Mouse (Mus musculus): Measurements from ENCODE around the gene Taco1. TPM values are rescaled to one million over a fixed set of nuclear protein-coding genes. Genes with fewer than 3 reads are reported as not detected.

Gene Taco1
- polyA plus RNA-seq, 1 experiment from 2014 or later, result 10.5 TPM

GRCm38 (mm10) chr11:106034986-106035385 is 30.9 kb upstream of the Taco1 start:
- Histone ChIP-seq H3K4me3 (ENCODE audit: low read depth, low read length) (no peak overlapping the region), H3K9ac (ENCODE audit: low read length) (no peak overlapping the region), H3K36me3 (ENCODE audit: control insufficient read depth, insufficient read depth, low read length) (no peaks in the 10 kb centered on the region), H3K9me3 (ENCODE audit: control insufficient read depth, low read length) (no peaks in the 10 kb centered on the region), H3K4me1 (ENCODE audit: control insufficient read depth, insufficient read depth, low read length) (peaks cover 13% of the 10 kb centered on the region), H3K4me2 (no peak overlapping the region), H3K27ac (ENCODE audit: low read depth, low read length) (no peak overlapping the region), H3K27me3 (ENCODE audit: control insufficient read depth, insufficient read depth, low read length) (no peaks in the 10 kb centered on the region)
- ATAC-seq (ENCODE audit: low FRiP score), result no peak
- DNase-seq (ENCODE audit: low spot score, missing footprints), result no peak
- 89% methylated on average over 9 of the region's 9 CpGs for WGBS

DNA sequence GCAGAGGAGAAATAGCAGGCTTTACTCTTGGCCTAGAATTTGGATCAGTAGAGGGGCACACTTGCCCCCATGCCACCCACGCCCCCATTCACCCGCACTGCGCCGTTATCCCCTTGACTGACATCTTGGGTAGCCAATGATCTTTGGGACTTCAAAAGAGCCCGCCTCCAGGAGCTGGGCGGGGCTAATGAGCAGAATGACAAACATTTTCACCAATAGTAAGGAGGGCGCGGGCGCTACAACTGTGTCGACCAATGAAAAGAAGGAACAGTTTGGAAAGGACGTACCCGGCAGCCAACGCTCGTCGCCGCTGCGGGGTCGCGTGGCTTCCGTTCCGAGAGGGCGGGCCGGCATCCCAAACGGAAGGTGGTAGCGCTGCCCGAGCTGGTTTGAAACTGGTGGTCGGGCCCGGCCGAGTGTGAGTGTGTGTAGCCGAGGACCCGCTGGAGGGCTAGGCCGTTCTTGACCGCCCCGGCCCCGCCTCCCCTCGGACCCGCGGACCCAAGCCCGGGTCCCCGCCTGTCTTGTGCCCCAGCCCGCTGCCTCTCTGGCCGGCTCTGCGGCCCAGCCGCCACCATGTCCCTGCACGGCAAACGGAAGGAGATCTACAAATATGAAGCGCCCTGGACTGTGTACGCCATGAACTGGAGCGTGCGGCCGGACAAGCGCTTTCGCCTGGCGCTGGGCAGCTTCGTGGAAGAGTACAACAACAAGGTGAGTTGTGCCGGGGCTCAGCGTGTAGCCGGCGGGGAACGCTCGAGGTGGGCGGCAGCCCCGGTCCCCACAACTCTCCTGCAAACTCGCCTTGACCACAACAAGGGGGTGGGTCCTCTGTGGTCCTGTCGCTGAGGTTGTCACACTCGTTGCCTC is 29.1 kb upstream of the Taco1 start, which contains the start of gene Dcaf7:
Gene Dcaf7, plus strand, starts transcription at position 325 of the 870 bp plus-strand sequence.
- Histone ChIP-seq H3K4me3 (ENCODE audit: low read depth, low read length) (peak within 1 kb of the TSS; percentile 98), H3K27me3 (ENCODE audit: control insufficient read depth, insufficient read depth, low read length) (no peaks in the 10 kb centered on the region), H3K9ac (ENCODE audit: low read length) (peak within 1 kb of the TSS; percentile 90), H3K27ac (ENCODE audit: low read depth, low read length) (peak within 1 kb of the TSS; percentile 84), H3K4me2 (peak within 1 kb of the TSS; percentile 87), H3K9me3 (ENCODE audit: control insufficient read depth, low read length) (no peaks in the 10 kb centered on the region), H3K4me1 (ENCODE audit: control insufficient read depth, insufficient read depth, low read length) (peaks cover 13% of the 10 kb centered on the region), H3K36me3 (ENCODE audit: control insufficient read depth, insufficient read depth, low read length) (no peaks in the 10 kb centered on the region)
- DNase-seq (ENCODE audit: low spot score, missing footprints) (peak; percentile 100), ATAC-seq (ENCODE audit: low FRiP score) (peak; percentile 99)
- WGBS, result under 1% methylated on average over 64 of the region's 66 CpGs

- WGBS, result under 1% methylated on average over 13 of the region's 13 CpGs
- peak overlapping the region; percentile 90 for H3K9ac ChIP-seq (ENCODE audit: low read length)
- ATAC-seq (ENCODE audit: low FRiP score), result no peak
- H3K4me1 ChIP-seq (ENCODE audit: control insufficient read depth, insufficient read depth, low read length), result peaks cover 13% of the 10 kb centered on the region
- peak overlapping the region; percentile 87 for H3K4me2 ChIP-seq
- H3K27ac ChIP-seq (ENCODE audit: low read depth, low read length), result peak overlapping the region; percentile 84
- H3K9me3 ChIP-seq (ENCODE audit: control insufficient read depth, low read length), result no peaks in the 10 kb centered on the region
- peak overlapping the region; percentile 98 for H3K4me3 ChIP-seq (ENCODE audit: low read depth, low read length)
- H3K27me3 ChIP-seq (ENCODE audit: control insufficient read depth, insufficient read depth, low read length), result no peaks in the 10 kb centered on the region
- peak; percentile 95 for DNase-seq (ENCODE audit: low spot score, missing footprints)
- no peaks in the 10 kb centered on the region for H3K36me3 ChIP-seq (ENCODE audit: control insufficient read depth, insufficient read depth, low read length)
Measured at GRCm38 (mm10) chr11:106037418-106037751, 28.5 kb upstream of the Taco1 start.

DNA sequence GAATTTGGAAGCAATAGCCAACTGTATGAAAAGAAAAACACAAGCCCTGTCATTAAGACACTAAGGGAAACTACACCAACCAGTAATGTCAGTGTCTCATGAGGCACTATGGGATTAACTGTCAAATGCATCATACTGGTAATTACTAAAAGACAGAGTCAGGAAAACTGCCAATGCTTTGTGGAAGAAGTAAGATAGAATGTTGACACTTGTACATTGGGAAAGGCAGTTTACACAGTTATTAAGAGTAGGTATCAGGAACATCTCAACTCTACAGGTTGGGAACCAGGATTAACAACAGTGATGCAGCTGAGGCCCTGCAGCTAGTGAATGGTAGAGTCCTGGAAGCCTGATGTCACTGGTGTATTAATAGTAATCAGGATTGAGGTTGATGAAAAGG is 21.5 kb upstream of the Taco1 start:
- peaks cover 6% of the 10 kb centered on the region for H3K36me3 ChIP-seq (ENCODE audit: control insufficient read depth, insufficient read depth, low read length)
- DNase-seq (ENCODE audit: low spot score, missing footprints) (no peak), ATAC-seq (ENCODE audit: low FRiP score) (no peak)
- no peaks in the 10 kb centered on the region for H3K4me1 ChIP-seq (ENCODE audit: control insufficient read depth, insufficient read depth, low read length)
- H3K27me3 ChIP-seq (ENCODE audit: control insufficient read depth, insufficient read depth, low read length), result no peaks in the 10 kb centered on the region
- no peaks in the 10 kb centered on the region for H3K9me3 ChIP-seq (ENCODE audit: control insufficient read depth, low read length)
- H3K9ac ChIP-seq (ENCODE audit: low read length), result no peak overlapping the region
- no peak overlapping the region for H3K27ac ChIP-seq (ENCODE audit: low read depth, low read length)
- no peak overlapping the region for H3K4me3 ChIP-seq (ENCODE audit: low read depth, low read length)
- H3K4me2 ChIP-seq, result no peak overlapping the region

DNA sequence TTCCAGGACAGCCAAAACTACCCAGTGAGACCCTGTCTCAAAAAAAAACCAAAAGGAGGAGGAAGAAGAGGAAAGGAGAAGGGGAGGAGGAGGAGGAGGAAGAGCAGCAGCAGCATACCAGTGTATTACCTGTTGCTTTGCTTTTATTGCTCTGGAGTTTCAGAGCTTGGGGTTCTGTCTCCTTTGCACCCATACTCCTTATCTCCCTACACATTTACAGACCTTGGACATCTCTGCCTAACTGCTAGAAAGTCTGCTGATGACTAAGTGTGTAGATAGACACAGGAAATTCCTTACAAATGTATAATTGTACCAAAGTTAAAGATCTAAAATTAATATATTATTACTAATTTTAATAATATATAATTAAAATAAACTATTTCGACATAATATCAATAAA is 20.6 kb upstream of the Taco1 start:
- H3K4me3 ChIP-seq (ENCODE audit: low read depth, low read length), result no peak overlapping the region
- H3K36me3 ChIP-seq (ENCODE audit: control insufficient read depth, insufficient read depth, low read length), result peaks cover 6% of the 10 kb centered on the region
- H3K9ac ChIP-seq (ENCODE audit: low read length), result no peak overlapping the region
- no peak overlapping the region for H3K27ac ChIP-seq (ENCODE audit: low read depth, low read length)
- no peaks in the 10 kb centered on the region for H3K4me1 ChIP-seq (ENCODE audit: control insufficient read depth, insufficient read depth, low read length)
- DNase-seq (ENCODE audit: low spot score, missing footprints) (no peak), ATAC-seq (ENCODE audit: low FRiP score) (no peak)
- no peak overlapping the region for H3K4me2 ChIP-seq
- WGBS, result 98% methylated on average over 1 of the region's 1 CpGs
- no peaks in the 10 kb centered on the region for H3K27me3 ChIP-seq (ENCODE audit: control insufficient read depth, insufficient read depth, low read length)
- H3K9me3 ChIP-seq (ENCODE audit: control insufficient read depth, low read length), result no peaks in the 10 kb centered on the region

DNA sequence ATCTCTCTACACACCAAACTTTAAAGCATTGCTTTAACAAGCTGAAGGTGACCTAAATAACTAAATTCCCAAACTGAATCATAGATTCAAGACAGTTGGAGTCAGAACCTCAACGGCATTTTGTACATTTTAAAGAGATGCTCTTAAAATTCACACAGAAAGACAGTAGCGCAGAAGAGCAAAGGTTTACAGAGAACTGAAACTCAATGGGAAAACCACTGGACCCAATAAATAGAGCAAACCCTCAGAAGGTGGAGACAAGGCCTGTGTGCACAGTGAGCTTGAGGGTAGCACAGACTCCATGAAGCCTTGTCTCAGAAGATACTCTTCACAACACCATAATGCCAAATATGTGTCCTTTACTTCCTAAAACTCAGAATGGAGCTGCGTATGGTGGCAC is 20.1 kb upstream of the Taco1 start:
- Histone ChIP-seq H3K4me2 (no peak overlapping the region), H3K27me3 (ENCODE audit: control insufficient read depth, insufficient read depth, low read length) (no peaks in the 10 kb centered on the region), H3K27ac (ENCODE audit: low read depth, low read length) (no peak overlapping the region), H3K36me3 (ENCODE audit: control insufficient read depth, insufficient read depth, low read length) (peaks cover 6% of the 10 kb centered on the region), H3K4me1 (ENCODE audit: control insufficient read depth, insufficient read depth, low read length) (no peaks in the 10 kb centered on the region), H3K4me3 (ENCODE audit: low read depth, low read length) (no peak overlapping the region), H3K9me3 (ENCODE audit: control insufficient read depth, low read length) (no peaks in the 10 kb centered on the region), H3K9ac (ENCODE audit: low read length) (no peak overlapping the region)
- 97% methylated on average over 3 of the region's 3 CpGs for WGBS
- DNase-seq (ENCODE audit: low spot score, missing footprints) (no peak), ATAC-seq (ENCODE audit: low FRiP score) (no peak)

DNA sequence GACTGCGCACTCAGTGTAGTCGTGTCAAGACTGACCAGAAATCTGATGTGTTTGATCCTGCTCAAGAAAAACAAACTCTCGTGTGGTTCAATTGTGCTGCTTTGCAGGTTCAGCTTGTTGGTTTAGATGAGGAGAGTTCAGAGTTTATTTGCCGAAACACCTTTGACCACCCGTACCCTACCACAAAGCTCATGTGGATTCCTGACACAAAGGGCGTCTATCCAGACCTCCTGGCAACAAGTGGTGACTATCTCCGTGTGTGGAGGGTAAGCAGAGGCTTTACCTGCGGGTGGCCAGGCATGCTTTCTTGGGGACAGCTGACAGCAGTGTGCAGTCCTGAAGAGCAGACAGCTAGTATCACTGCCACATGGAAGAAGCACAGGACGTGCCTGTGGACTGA is 19.3 kb upstream of the Taco1 start:
- peaks cover 12% of the 10 kb centered on the region for H3K36me3 ChIP-seq (ENCODE audit: control insufficient read depth, insufficient read depth, low read length)
- H3K9ac ChIP-seq (ENCODE audit: low read length), result no peak overlapping the region
- no peaks in the 10 kb centered on the region for H3K9me3 ChIP-seq (ENCODE audit: control insufficient read depth, low read length)
- H3K27ac ChIP-seq (ENCODE audit: low read depth, low read length), result no peak overlapping the region
- no peaks in the 10 kb centered on the region for H3K4me1 ChIP-seq (ENCODE audit: control insufficient read depth, insufficient read depth, low read length)
- DNase-seq (ENCODE audit: low spot score, missing footprints) (no peak), ATAC-seq (ENCODE audit: low FRiP score) (no peak)
- H3K4me2 ChIP-seq, result no peak overlapping the region
- H3K4me3 ChIP-seq (ENCODE audit: low read depth, low read length), result no peak overlapping the region
- no peaks in the 10 kb centered on the region for H3K27me3 ChIP-seq (ENCODE audit: control insufficient read depth, insufficient read depth, low read length)
- WGBS, result 82% methylated on average over 9 of the region's 9 CpGs

- Histone ChIP-seq H3K27ac (ENCODE audit: low read depth, low read length) (no peak overlapping the region), H3K36me3 (ENCODE audit: control insufficient read depth, insufficient read depth, low read length) (peaks cover 22% of the 10 kb centered on the region), H3K4me2 (no peak overlapping the region), H3K9me3 (ENCODE audit: control insufficient read depth, low read length) (no peaks in the 10 kb centered on the region), H3K4me1 (ENCODE audit: control insufficient read depth, insufficient read depth, low read length) (no peaks in the 10 kb centered on the region), H3K4me3 (ENCODE audit: low read depth, low read length) (no peak overlapping the region), H3K9ac (ENCODE audit: low read length) (no peak overlapping the region), H3K27me3 (ENCODE audit: control insufficient read depth, insufficient read depth, low read length) (no peaks in the 10 kb centered on the region)
- ATAC-seq (ENCODE audit: low FRiP score) (no peak), DNase-seq (ENCODE audit: low spot score, missing footprints) (no peak)
- 93% methylated on average over 2 of the region's 2 CpGs for WGBS
Measured at GRCm38 (mm10) chr11:106053921-106054320, 11.9 kb upstream of the Taco1 start.

- H3K4me1 ChIP-seq (ENCODE audit: control insufficient read depth, insufficient read depth, low read length), result no peaks in the 10 kb centered on the region
- H3K9ac ChIP-seq (ENCODE audit: low read length), result no peak overlapping the region
- no peak overlapping the region for H3K4me3 ChIP-seq (ENCODE audit: low read depth, low read length)
- H3K9me3 ChIP-seq (ENCODE audit: control insufficient read depth, low read length), result no peaks in the 10 kb centered on the region
- H3K27me3 ChIP-seq (ENCODE audit: control insufficient read depth, insufficient read depth, low read length), result no peaks in the 10 kb centered on the region
- peaks cover 22% of the 10 kb centered on the region for H3K36me3 ChIP-seq (ENCODE audit: control insufficient read depth, insufficient read depth, low read length)
- ATAC-seq (ENCODE audit: low FRiP score) (no peak), DNase-seq (ENCODE audit: low spot score, missing footprints) (no peak)
- H3K27ac ChIP-seq (ENCODE audit: low read depth, low read length), result no peak overlapping the region
- no peak overlapping the region for H3K4me2 ChIP-seq
- 92% methylated on average over 8 of the region's 8 CpGs for WGBS
Measured at GRCm38 (mm10) chr11:106054600-106054999, 11.3 kb upstream of the Taco1 start.
